Mouse (Mus musculus): Measurements from ENCODE around the gene Xirp1. TPM values are rescaled to one million over a fixed set of nuclear protein-coding genes. Genes with fewer than 3 reads are reported as not detected.
A peak's percentile ranks its signal among the peaks of the same experiment; 100 is the strongest.

Xirp1 gene
- polyA plus RNA-seq, 1 experiment from 2014 or later, result 47.2 TPM

DNA sequence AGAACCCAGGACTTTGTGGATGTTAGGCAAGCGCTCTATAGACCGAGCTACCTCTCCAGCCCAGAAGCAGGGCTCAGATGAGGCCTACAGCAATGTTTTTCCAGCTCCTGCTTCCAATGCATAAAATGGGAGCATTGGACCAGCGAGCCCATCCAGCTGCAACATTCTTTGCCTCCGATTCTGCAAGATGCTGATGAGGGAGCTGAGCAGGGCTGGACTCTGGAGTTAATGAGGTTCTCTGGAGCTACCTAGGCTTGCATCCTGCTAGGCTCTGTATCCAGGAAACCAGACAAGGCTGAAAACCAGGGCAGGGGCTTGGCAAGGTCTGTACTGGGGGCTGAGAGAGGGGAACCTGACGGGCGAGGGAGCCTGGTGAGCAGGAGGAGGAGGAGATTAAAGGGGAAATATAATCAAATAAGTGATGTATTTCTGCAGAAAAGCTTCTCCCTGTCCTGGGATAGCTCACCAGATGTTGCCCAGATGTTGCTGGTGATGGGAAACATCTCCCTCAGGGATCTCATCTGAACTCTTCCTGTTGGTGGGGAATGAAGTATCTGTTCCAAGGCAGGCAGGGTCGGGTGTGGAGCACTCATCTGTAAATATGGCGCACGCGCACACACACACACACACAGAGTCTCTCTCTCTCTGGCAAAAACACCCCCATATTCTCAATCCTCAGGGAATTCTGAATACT is 37.4 kb downstream of the Xirp1 start:
- Histone ChIP-seq H3K27ac (replicated peaks) (no peak overlapping the region), H3K9ac (no peak overlapping the region), H3K9me3 (no peaks in the 10 kb centered on the region), H3K27me3 (replicated peaks) (no peaks in the 10 kb centered on the region), H3K4me3 (no peak overlapping the region), H3K4me2 (no peak overlapping the region), H3K36me3 (no peaks in the 10 kb centered on the region), H3K4me1 (peaks cover 30% of the 10 kb centered on the region)
- 78% methylated on average over 10 of the region's 10 CpGs for WGBS
- ATAC-seq (ENCODE audit: extremely low read depth, insufficient number of reproducible peaks, low FRiP score, low TSS enrichment), result no peak

GRCm38 (mm10) chr9:119984536-119985011 is 38.8 kb downstream of the Xirp1 start, which contains the start of gene Csrnp1:
Gene Csrnp1 (minus strand): TSS chr9:119984658.
- peak within 1 kb of the TSS; percentile 90 for H3K4me3 ChIP-seq
- 7% methylated on average over 14 of the region's 14 CpGs for WGBS
- peak within 1 kb of the TSS; percentile 100 for H3K27ac ChIP-seq (replicated peaks)
- no peaks in the 10 kb centered on the region for H3K36me3 ChIP-seq
- no peak for ATAC-seq (ENCODE audit: extremely low read depth, insufficient number of reproducible peaks, low FRiP score, low TSS enrichment)
- peaks cover 44% of the 10 kb centered on the region for H3K4me1 ChIP-seq
- no peaks in the 10 kb centered on the region for H3K9me3 ChIP-seq
- H3K4me2 ChIP-seq, result peak within 1 kb of the TSS; percentile 77
- no peaks in the 10 kb centered on the region for H3K27me3 ChIP-seq (replicated peaks)
- H3K9ac ChIP-seq, result peak within 1 kb of the TSS; percentile 93

DNA sequence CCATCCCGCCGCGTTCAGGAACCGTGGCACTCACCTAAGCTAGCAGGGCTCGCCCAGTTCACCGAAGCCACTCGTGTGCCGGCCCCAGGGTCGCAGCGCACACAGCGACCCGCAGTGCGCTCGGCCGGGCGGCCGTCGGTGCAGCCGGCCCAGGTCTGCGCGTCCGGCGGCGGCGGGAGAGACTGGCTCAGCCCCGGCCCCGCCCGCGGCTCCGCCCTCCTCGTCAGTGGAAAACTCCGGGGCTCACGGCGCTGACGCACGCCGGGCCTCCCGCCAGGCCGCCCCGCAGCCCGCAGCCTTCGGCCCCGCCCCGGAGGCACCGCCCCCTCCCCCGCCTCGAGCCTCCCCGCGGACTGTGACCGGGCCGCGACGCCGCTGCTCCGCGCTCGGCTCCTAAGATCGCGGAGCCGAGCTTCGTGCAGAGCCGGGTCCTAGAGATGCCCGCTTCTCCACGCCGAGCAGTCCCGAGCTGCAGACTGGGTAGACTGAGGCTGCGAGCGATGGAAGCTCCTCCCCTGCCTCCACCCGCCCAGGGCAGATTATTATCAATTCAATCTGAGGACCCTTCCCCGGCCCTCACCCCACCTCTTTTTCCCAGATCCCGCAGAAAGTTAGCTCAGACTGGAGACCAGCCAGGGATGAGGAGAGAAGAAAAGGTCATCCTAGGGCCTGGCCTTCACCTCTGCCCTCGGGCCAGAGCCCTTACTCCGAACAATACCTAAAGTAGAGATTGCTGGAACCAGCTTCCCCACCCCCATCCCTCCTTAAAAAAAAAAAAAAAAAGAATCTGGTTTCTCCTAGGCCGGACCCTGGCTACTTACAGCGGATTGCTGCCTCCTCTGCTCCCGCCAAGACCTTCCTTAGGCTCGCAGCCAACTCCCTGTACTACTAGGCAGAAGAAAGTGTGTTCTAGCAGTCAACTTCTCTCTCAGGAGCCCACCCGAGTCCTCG is 39.5 kb downstream of the Xirp1 start:
- peak overlapping the region; percentile 93 for H3K9ac ChIP-seq
- ATAC-seq (ENCODE audit: extremely low read depth, insufficient number of reproducible peaks, low FRiP score, low TSS enrichment), result peak; percentile 82

GRCm38 (mm10) chr9:119982956-119983551 is 40.3 kb downstream of the Xirp1 start:
- Histone ChIP-seq H3K27ac (replicated peaks) (peak overlapping the region; percentile 100), H3K27me3 (replicated peaks) (no peaks in the 10 kb centered on the region), H3K9me3 (no peaks in the 10 kb centered on the region), H3K4me2 (peak overlapping the region; percentile 77), H3K36me3 (no peaks in the 10 kb centered on the region), H3K4me3 (peak overlapping the region; percentile 90), H3K4me1 (peaks cover 59% of the 10 kb centered on the region), H3K9ac (peak overlapping the region; percentile 93)
- peak; percentile 1; the same call in 1 of the 2 replicates for ATAC-seq (ENCODE audit: extremely low read depth, insufficient number of reproducible peaks, low FRiP score, low TSS enrichment)
- WGBS, result under 1% methylated on average over 46 of the region's 48 CpGs

More for the DNA sequence above, 39.5 kb downstream of the Xirp1 start:
- under 1% methylated on average over 78 of the region's 79 CpGs for WGBS
- peak overlapping the region; percentile 90 for H3K4me3 ChIP-seq
- no peaks in the 10 kb centered on the region for H3K27me3 ChIP-seq (replicated peaks)
- H3K4me1 ChIP-seq, result peaks cover 51% of the 10 kb centered on the region
- peak overlapping the region; percentile 100 for H3K27ac ChIP-seq (replicated peaks)
- no peaks in the 10 kb centered on the region for H3K9me3 ChIP-seq
- H3K36me3 ChIP-seq, result no peaks in the 10 kb centered on the region
- H3K4me2 ChIP-seq, result peak overlapping the region; percentile 77

GRCm38 (mm10) chr9:119982241-119982811 is 41.1 kb downstream of the Xirp1 start:
- under 1% methylated on average over 11 of the region's 11 CpGs for WGBS
- Histone ChIP-seq H3K36me3 (no peaks in the 10 kb centered on the region), H3K4me2 (peak overlapping the region; percentile 77), H3K4me3 (peak overlapping the region; percentile 90), H3K9ac (peak overlapping the region; percentile 93), H3K27ac (replicated peaks) (peak overlapping the region; percentile 100), H3K27me3 (replicated peaks) (no peaks in the 10 kb centered on the region), H3K4me1 (peaks cover 67% of the 10 kb centered on the region), H3K9me3 (no peaks in the 10 kb centered on the region)
- peak; percentile 4; the same call in 1 of the 2 replicates for ATAC-seq (ENCODE audit: extremely low read depth, insufficient number of reproducible peaks, low FRiP score, low TSS enrichment)

DNA sequence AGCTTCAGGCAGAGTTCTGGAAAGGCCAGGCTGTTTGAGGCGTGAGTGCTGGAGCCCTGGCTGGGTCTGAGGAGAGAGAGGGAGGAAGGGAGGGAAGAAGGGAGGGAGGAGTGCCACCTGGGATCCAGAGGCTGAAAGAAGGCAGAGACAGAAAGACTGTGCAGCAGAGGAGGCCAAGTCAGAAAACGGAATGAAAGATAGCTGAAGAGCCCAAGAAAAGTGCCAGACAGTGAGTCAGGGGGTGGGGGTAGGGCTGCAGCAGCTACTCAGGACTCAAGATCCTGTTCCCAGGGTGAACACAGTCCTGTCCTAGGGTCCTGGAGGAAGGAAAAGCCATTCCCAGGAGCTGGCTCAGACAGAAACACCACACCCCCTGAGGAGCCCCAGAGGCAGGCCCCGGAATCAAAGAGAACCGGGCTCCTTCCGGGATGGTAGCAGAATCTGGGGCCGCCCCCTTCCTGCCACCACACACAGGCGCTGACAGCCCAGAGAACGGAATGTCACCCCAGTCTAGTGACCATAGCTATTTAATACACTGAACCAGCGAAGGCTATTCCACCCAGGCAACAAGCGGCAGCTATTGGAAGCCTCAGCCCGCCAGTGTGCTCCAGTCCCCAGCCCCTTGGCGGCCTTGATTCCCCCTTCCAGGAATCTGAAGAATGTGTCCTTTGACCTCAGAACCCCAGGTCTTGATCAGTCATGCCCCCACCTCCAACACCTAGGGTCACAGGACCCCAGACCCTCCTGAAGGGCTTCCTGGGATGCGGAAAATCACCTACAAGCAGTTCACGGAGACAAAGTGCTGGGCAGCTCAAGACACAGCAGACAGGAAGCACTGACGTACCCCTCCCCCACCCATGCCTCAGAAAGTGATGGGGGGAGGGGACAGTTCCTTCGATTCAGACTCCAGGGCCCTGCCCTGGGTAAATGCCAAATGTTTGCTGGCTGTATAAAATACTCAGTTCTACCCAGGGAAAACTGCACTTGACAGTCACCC is 41.9 kb downstream of the Xirp1 start:
- Histone ChIP-seq H3K4me1 (peaks cover 75% of the 10 kb centered on the region), H3K4me2 (peak overlapping the region; percentile 77), H3K27ac (replicated peaks) (peak overlapping the region; percentile 100), H3K9ac (peak overlapping the region; percentile 93), H3K27me3 (replicated peaks) (no peaks in the 10 kb centered on the region), H3K9me3 (no peaks in the 10 kb centered on the region), H3K36me3 (no peaks in the 10 kb centered on the region), H3K4me3 (peak overlapping the region; percentile 90)
- peak; percentile 12; the same call in 1 of the 2 replicates for ATAC-seq (ENCODE audit: extremely low read depth, insufficient number of reproducible peaks, low FRiP score, low TSS enrichment)
- WGBS, result under 1% methylated on average over 16 of the region's 16 CpGs

DNA sequence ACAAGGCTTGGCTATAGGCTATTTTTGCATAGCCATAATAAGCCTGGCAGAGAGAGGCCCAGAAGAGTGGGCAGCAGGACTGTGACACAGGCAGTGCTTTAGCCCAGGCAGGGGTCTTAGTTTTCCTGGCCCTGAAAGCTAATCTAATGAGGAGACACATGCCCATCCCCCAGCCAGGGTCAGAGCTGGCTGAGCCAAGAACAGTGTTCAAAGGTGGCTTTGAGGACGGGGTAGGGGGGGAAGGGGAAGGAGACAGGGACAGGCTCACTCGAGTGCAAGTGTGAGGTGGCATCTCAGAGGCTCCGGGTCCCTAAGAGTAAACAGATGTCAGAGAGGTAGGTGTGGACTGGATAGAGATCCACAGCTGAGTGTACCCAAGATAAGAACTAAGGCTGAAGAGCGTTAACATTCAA is 42.6 kb downstream of the Xirp1 start:
- Histone ChIP-seq H3K36me3 (no peaks in the 10 kb centered on the region), H3K27ac (replicated peaks) (peak overlapping the region; percentile 100), H3K4me1 (peaks cover 79% of the 10 kb centered on the region), H3K4me3 (peak overlapping the region; percentile 90), H3K9ac (peak overlapping the region; percentile 93), H3K4me2 (peak overlapping the region; percentile 77), H3K27me3 (replicated peaks) (no peaks in the 10 kb centered on the region), H3K9me3 (no peaks in the 10 kb centered on the region)
- ATAC-seq (ENCODE audit: extremely low read depth, insufficient number of reproducible peaks, low FRiP score, low TSS enrichment), result no peak
- WGBS, result 0% methylated on average over 4 of the region's 4 CpGs

DNA sequence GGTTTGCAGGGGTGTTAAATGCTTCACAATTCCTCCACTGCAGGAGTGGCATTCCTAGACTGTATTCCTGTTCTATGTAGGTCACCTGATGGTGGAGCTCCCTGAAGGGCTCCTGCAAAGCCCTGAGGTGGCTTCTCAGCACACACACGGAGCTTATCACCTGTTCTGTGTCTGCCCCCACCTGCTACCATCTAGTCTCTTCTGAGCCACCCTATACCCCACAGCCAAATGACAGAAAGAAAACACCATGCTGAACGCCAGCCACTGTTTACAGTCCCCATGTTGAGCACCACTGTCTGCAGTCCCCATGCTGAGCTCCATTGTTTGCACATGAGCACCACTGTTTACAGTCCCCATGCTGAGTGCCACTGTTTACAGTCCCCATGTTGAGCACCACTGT is 43.6 kb downstream of the Xirp1 start:
- no peaks in the 10 kb centered on the region for H3K9me3 ChIP-seq
- 46% methylated on average over 2 of the region's 2 CpGs for WGBS
- peak overlapping the region; percentile 100 for H3K27ac ChIP-seq (replicated peaks)
- peak overlapping the region; percentile 29 for H3K9ac ChIP-seq
- H3K36me3 ChIP-seq, result peaks cover 8% of the 10 kb centered on the region
- H3K4me3 ChIP-seq, result no peak overlapping the region
- peak overlapping the region; percentile 77; the same call in 1 of the 2 replicates for H3K4me2 ChIP-seq
- no peak for ATAC-seq (ENCODE audit: extremely low read depth, insufficient number of reproducible peaks, low FRiP score, low TSS enrichment)
- no peaks in the 10 kb centered on the region for H3K27me3 ChIP-seq (replicated peaks)
- H3K4me1 ChIP-seq, result peaks cover 77% of the 10 kb centered on the region

GRCm38 (mm10) chr9:119978811-119979441 is 44.5 kb downstream of the Xirp1 start:
- Histone ChIP-seq H3K27me3 (replicated peaks) (no peaks in the 10 kb centered on the region), H3K9me3 (no peaks in the 10 kb centered on the region), H3K36me3 (peaks cover 17% of the 10 kb centered on the region), H3K27ac (replicated peaks) (0 out of 2 replicates have a peak overlapping the region, but pooled peaks have one; percentile 100), H3K4me3 (no peak overlapping the region), H3K4me1 (peaks cover 69% of the 10 kb centered on the region), H3K4me2 (no peak overlapping the region), H3K9ac (peak overlapping the region; percentile 65; the same call in 1 of the 2 replicates)
- ATAC-seq (ENCODE audit: extremely low read depth, insufficient number of reproducible peaks, low FRiP score, low TSS enrichment), result no peak
- 78% methylated on average over 6 of the region's 6 CpGs for WGBS

All from heart, embryonic 13.5 days (tissue).